Mouse (Mus musculus): ENCODE data around the gene Nabp2.

Nabp2 gene

GRCm38 (mm10) chr10:128361836-128362235, 49.5 kb downstream of the Nabp2 start:
- DNase-seq (ENCODE audit: inconsistent age in 2 of 2, low spot score in 1 of 2): peak in 1 of 2 experiments; percentile 72

- peak; percentile 64 to 90 for DNase-seq (ENCODE audit: inconsistent age in 2 of 2, low spot score in 1 of 2)
These were observed 52.1 kb downstream of the Nabp2 start for GRCm38 (mm10) chr10:128359226-128359625.

- DNase-seq (ENCODE audit: inconsistent age in 2 of 2, low spot score in 1 of 2): peak; percentile 56 to 91
These were observed 52.5 kb downstream of the Nabp2 start for GRCm38 (mm10) chr10:128358796-128359195.
